Mouse (Mus musculus) thymus, adult 2 months (tissue): ENCODE measurements around the gene Gprc5a. TPM values are rescaled to one million over a fixed set of nuclear protein-coding genes. Genes with fewer than 3 reads are reported as not detected.

Experiments used
- DNase-seq: peaks from one replicate; pipeline ENCODE4 v3.0.0; 2021
- H3K27ac ChIP-seq: fragments of 200-500 bp; 2 replicates; pipeline ENCODE4 v1.5.1; 2012; ENCODE audit warnings: low read length, control low read depth; ENCODE audit not compliant: control insufficient read depth, insufficient read depth
- H3K27me3 ChIP-seq: fragments of 200-500 bp; 2 replicates; pipeline ENCODE4 v1.6.1; 2012; ENCODE audit warnings: mild to moderate bottlenecking, low read length, moderate library complexity, mixed read lengths; ENCODE audit not compliant: control insufficient read depth, insufficient read depth
- H3K36me3 ChIP-seq: fragments of 200-500 bp; 2 replicates; pipeline ENCODE4 v1.6.1; 2012; ENCODE audit warnings: mild to moderate bottlenecking, low read length, moderate library complexity; ENCODE audit not compliant: control insufficient read depth, insufficient read depth
- H3K4me1 ChIP-seq: fragments of 200-500 bp; replicated peaks from 2 replicates; pipeline ENCODE4 v1.6.1; 2012; ENCODE audit warnings: low read length; ENCODE audit not compliant: control insufficient read depth, insufficient read depth
- H3K4me3 ChIP-seq: fragments of 200-500 bp; 2 replicates; pipeline ENCODE4 v1.5.1; 2012; ENCODE audit warnings: mild to moderate bottlenecking, low read length, control low read depth, moderate library complexity; ENCODE audit not compliant: control insufficient read depth, insufficient read depth
- CTCF ChIP-seq: fragments of 200-500 bp; IDR thresholded peaks from 2 replicates; pipeline ENCODE4 v1.5.1; 2012; ENCODE audit warnings: mild to moderate bottlenecking, control low read depth, low read length, moderate library complexity, borderline replicate concordance; ENCODE audit not compliant: control insufficient read depth, poor library complexity, insufficient read depth; ENCODE audit errors: extremely low read depth
- POLR2A ChIP-seq: fragments of 200-500 bp; IDR thresholded peaks from 2 replicates; pipeline ENCODE4 v1.6.1; 2012; ENCODE audit warnings: mild to moderate bottlenecking, low read length, control low read depth, moderate library complexity; ENCODE audit not compliant: control insufficient read depth, poor library complexity, insufficient read depth; ENCODE audit errors: extremely low read depth
- WGBS: fragments of 180-500 bp; shearing (Covaris S2); methylation state at CpG from one replicate; pipeline ENCODE4 v1.1.7; 2018; 5-methylcytosine and 5-hydroxymethylcytosine counted together
- polyA plus RNA-seq: library from polyadenylated mRNA; depleted of rRNA; stranded (reverse); fragments of >200 nt; gene quantifications from 2 replicates; pipeline ENCODE4 v1.2.3, GENCODE M21; 2012

Gprc5a gene
- polyA plus RNA-seq, 1 experiment: 3.7 TPM

DNA sequence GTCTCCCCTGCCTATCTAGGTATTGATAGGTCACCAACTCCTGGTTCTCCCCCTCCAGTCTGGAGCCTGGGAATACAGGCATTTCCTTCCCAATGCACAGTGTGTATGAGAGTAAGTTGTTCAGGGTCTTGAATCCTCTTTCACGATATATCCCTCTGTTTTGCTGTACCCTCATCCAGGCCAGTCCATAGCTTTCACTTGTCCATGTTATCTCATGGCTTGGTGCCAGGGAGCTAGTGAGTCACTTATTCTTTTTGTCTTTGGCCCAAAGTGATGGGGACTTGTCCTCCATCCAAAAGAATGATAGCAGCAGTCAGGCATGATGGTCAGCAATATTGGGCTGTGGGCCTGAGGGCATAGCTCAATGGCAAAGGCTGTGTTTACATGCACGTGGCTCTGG lies 38.7 kb upstream of the Gprc5a start:
- H3K27me3 ChIP-seq: no peaks in the 10 kb centered on the region
- H3K27ac ChIP-seq: no peak overlapping the region
- peaks cover 27% of the 10 kb centered on the region for H3K36me3 ChIP-seq
- TF ChIP-seq CTCF: no peak
- no peak for TF ChIP-seq POLR2A
- WGBS: 83% methylated on average over 2 of the region's 2 CpGs
- DNase-seq: no peak
- no peaks in the 10 kb centered on the region for H3K4me1 ChIP-seq
- no peak overlapping the region for H3K4me3 ChIP-seq

DNA sequence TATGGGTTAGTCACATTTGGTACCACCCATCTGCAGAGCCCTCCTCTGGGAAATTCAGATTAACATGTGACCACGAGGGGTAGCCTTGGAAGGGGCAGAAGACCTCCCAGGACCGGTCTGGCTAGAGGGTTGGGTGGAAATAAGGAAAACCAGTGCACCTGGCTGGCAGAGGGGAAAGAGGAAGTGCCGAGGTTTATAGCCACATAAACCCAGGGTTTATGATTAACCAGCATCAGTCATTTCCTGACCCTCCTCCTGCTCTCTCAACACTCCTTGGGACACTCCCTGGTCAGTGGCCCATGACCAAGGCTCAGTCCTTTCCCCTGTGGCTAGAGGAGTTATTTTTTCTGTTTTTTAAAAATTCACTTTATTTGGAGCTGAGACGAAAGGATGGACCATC lies 36.2 kb upstream of the Gprc5a start:
- Histone ChIP-seq H3K27me3 (no peaks in the 10 kb centered on the region), H3K36me3 (peaks cover 6% of the 10 kb centered on the region), H3K27ac (no peak overlapping the region), H3K4me3 (no peak overlapping the region), H3K4me1 (no peaks in the 10 kb centered on the region)
- 28% methylated on average over 4 of the region's 4 CpGs for WGBS
- TF ChIP-seq POLR2A (no peak), CTCF (no peak)
- DNase-seq: no peak

DNA sequence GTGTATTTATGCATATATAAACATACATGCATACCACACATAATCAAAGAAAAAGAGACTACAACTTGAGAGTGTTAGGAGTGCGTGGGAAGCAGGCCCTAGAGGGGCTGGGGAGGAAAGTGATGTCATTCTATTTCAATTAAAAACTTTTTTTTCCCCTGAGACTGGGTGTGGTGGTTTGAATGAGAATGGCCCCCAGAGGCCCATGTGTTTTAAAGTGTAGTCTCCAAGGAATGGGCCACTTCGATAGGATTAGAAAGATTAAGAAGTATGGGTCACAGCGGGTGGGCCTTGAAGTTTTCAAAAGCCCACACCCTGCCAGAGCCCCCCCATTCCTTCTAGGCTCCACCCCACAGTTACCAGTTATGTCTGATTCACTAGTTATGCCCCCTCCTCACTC lies 26.8 kb upstream of the Gprc5a start:
- H3K36me3 ChIP-seq: no peaks in the 10 kb centered on the region
- H3K4me3 ChIP-seq: no peak overlapping the region
- no peak overlapping the region for H3K27ac ChIP-seq
- no peak for TF ChIP-seq CTCF
- TF ChIP-seq POLR2A: no peak
- no peak for DNase-seq
- H3K4me1 ChIP-seq: no peaks in the 10 kb centered on the region
- no peaks in the 10 kb centered on the region; the same call in 1 of the 2 replicates for H3K27me3 ChIP-seq
- 91% methylated on average over 3 of the region's 3 CpGs for WGBS

GRCm38 (mm10) chr6:135040275-135040871 lies 25.1 kb upstream of the Gprc5a start:
- WGBS: 18% methylated on average over 21 of the region's 21 CpGs
- DNase-seq: no peak
- Histone ChIP-seq H3K27me3 (no peaks in the 10 kb centered on the region; the same call in 1 of the 2 replicates), H3K36me3 (no peaks in the 10 kb centered on the region), H3K27ac (no peak overlapping the region), H3K4me3 (no peak overlapping the region), H3K4me1 (no peaks in the 10 kb centered on the region)
- TF ChIP-seq CTCF: no peak
- no peak for TF ChIP-seq POLR2A

GRCm38 (mm10) chr6:135041930-135042329 lies 23.5 kb upstream of the Gprc5a start:
- Histone ChIP-seq H3K36me3 (no peaks in the 10 kb centered on the region), H3K4me3 (no peak overlapping the region), H3K27me3 (no peaks in the 10 kb centered on the region; the same call in 1 of the 2 replicates), H3K4me1 (no peaks in the 10 kb centered on the region), H3K27ac (no peak overlapping the region)
- TF ChIP-seq POLR2A: no peak
- no peak for TF ChIP-seq CTCF
- 92% methylated on average over 3 of the region's 3 CpGs for WGBS
- DNase-seq: no peak

GRCm38 (mm10) chr6:135047276-135047675 lies 18.2 kb upstream of the Gprc5a start:
- H3K27ac ChIP-seq: no peak overlapping the region
- no peaks in the 10 kb centered on the region for H3K27me3 ChIP-seq
- DNase-seq: no peak
- no peak overlapping the region for H3K4me3 ChIP-seq
- 79% methylated on average over 9 of the region's 9 CpGs for WGBS
- no peaks in the 10 kb centered on the region for H3K36me3 ChIP-seq
- TF ChIP-seq CTCF: no peak
- no peaks in the 10 kb centered on the region for H3K4me1 ChIP-seq

DNA sequence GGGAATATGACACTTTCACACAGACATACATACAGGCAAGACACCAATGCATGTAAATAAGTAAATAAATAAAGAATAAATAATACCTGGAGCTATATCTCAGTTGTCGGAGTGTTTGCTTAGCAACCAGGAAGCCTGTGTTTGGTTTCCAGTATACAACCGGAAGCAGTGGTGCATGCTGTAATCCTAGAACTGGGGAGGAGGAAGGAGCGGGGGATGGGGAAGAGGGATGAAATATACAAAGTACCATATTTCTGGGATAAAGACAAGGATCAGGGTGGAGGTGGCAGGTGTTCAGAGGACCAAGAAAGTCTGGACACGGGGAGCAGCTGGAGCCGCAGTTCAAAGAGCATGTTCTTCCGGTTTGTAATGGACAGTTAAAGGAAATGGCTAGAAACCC lies 16.9 kb upstream of the Gprc5a start:
- no peak for DNase-seq
- Histone ChIP-seq H3K27me3 (no peaks in the 10 kb centered on the region), H3K4me3 (no peak overlapping the region), H3K36me3 (no peaks in the 10 kb centered on the region), H3K4me1 (no peaks in the 10 kb centered on the region), H3K27ac (no peak overlapping the region)
- TF ChIP-seq CTCF: no peak
- WGBS: 83% methylated on average over 6 of the region's 6 CpGs
